Mouse (Mus musculus) midbrain, embryonic 16.5 days (tissue): ENCODE measurements around the gene Gclc. TPM values are rescaled to one million over a fixed set of nuclear protein-coding genes. Genes with fewer than 3 reads are reported as not detected.

Source experiments
- ATAC-seq: fragments of 200-750 bp; cut with Nextera tagmentation; 2 replicates; pipeline ENCODE4 v1.8.0; 2017; ENCODE audit warnings: moderate TSS enrichment
- H3K27ac ChIP-seq: fragments of 300-500 bp; sonication (generic); 2 replicates; pipeline ENCODE4 v1.5.1; 2014; ENCODE audit warnings: mild to moderate bottlenecking, low read length, mixed read lengths
- H3K27me3 ChIP-seq: fragments of 300-500 bp; sonication (generic); 2 replicates; pipeline ENCODE4 v1.6.1; 2014; ENCODE audit warnings: low read depth, low read length, mixed read lengths; ENCODE audit not compliant: control insufficient read depth, insufficient read depth
- H3K36me3 ChIP-seq: fragments of 300-500 bp; sonication (generic); 2 replicates; pipeline ENCODE4 v1.6.1; 2014; ENCODE audit warnings: mild to moderate bottlenecking, low read length, moderate library complexity, mixed read lengths; ENCODE audit not compliant: control insufficient read depth, insufficient read depth
- H3K4me1 ChIP-seq: fragments of 300-500 bp; sonication (generic); 2 replicates; pipeline ENCODE4 v1.6.1; 2014; ENCODE audit warnings: mild to moderate bottlenecking, low read length, mixed read lengths; ENCODE audit not compliant: control insufficient read depth, insufficient read depth
- H3K4me2 ChIP-seq: fragments of 300-500 bp; sonication (generic); 2 replicates; pipeline ENCODE4 v1.6.1; 2014; ENCODE audit warnings: mild to moderate bottlenecking, low read length, mixed read lengths
- H3K4me3 ChIP-seq: fragments of 300-500 bp; sonication (generic); 2 replicates; pipeline ENCODE4 v1.5.1; 2014; ENCODE audit warnings: low read depth, mild to moderate bottlenecking, low read length, moderate library complexity, mixed read lengths
- H3K9ac ChIP-seq: fragments of 300-500 bp; sonication (generic); 2 replicates; pipeline ENCODE4 v1.6.1; 2014; ENCODE audit warnings: low read depth, low read length, mixed read lengths
- H3K9me3 ChIP-seq: fragments of 300-500 bp; sonication (generic); replicated peaks from 2 replicates; pipeline ENCODE4 v1.6.1; 2014; ENCODE audit warnings: mild to moderate bottlenecking, low read length, mixed read lengths; ENCODE audit not compliant: control insufficient read depth, poor library complexity, severe bottlenecking
- WGBS: fragments of 180-500 bp; shearing (Covaris S2); extraction: QIAGEN DNeasy Blood & Tissue Kit; methylation state at CpG from one replicate; pipeline ENCODE4 v1.1.7; 2014; 5-methylcytosine and 5-hydroxymethylcytosine counted together
- polyA plus RNA-seq: library from polyadenylated mRNA; unstranded; fragments of >200 nt; fragmentation: Nextera tagmentation; extraction: Ambion mirVana; gene quantifications from 2 replicates; pipeline ENCODE4 v1.2.1, GENCODE M21; 2015

Gclc gene
- polyA plus RNA-seq, 1 experiment from 2014 or later: 15.1 TPM

GRCm38 (mm10) chr9:77717831-77718435, 36.4 kb upstream of the Gclc start:
- Histone ChIP-seq H3K4me3 (no peak overlapping the region), H3K9me3 (no peaks in the 10 kb centered on the region), H3K4me1 (no peaks in the 10 kb centered on the region), H3K36me3 (no peaks in the 10 kb centered on the region), H3K9ac (no peak overlapping the region), H3K27ac (no peak overlapping the region), H3K27me3 (no peaks in the 10 kb centered on the region), H3K4me2 (no peak overlapping the region)
- WGBS: 62% methylated on average over 5 of the region's 5 CpGs
- ATAC-seq: no peak

GRCm38 (mm10) chr9:77718816-77719411, 35.4 kb upstream of the Gclc start:
- Histone ChIP-seq H3K4me1 (no peaks in the 10 kb centered on the region), H3K36me3 (no peaks in the 10 kb centered on the region), H3K4me2 (no peak overlapping the region), H3K9ac (no peak overlapping the region), H3K27ac (no peak overlapping the region), H3K9me3 (no peaks in the 10 kb centered on the region), H3K4me3 (no peak overlapping the region), H3K27me3 (no peaks in the 10 kb centered on the region)
- no peak for ATAC-seq
- 75% methylated on average over 8 of the region's 8 CpGs for WGBS

GRCm38 (mm10) chr9:77719675-77720074, 34.7 kb upstream of the Gclc start:
- H3K4me3 ChIP-seq: no peak overlapping the region
- no peaks in the 10 kb centered on the region for H3K4me1 ChIP-seq
- H3K36me3 ChIP-seq: no peaks in the 10 kb centered on the region
- no peaks in the 10 kb centered on the region for H3K27me3 ChIP-seq
- no peak overlapping the region for H3K4me2 ChIP-seq
- no peak overlapping the region for H3K27ac ChIP-seq
- H3K9me3 ChIP-seq: no peaks in the 10 kb centered on the region
- no peak for ATAC-seq
- WGBS: 76% methylated on average over 1 of the region's 1 CpGs
- H3K9ac ChIP-seq: no peak overlapping the region

DNA sequence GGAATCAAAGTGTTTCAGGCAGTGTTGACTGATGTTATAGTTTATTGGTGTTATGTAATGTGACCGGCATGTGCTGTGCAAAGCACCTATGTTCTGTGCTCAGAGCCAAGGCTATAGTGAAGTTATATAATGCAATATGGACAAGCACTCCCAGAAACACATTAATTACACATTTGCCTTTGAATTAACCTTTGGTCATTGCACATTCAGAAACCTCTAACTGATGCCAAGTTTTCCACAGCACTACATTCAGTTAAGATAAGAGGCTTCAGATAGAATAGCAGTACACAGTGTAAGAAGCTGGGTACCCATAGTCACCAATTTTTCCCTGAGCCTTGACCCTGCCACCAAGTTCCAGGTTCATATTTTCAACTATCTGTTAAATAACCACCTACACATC, 32.0 kb upstream of the Gclc start:
- no peak overlapping the region for H3K4me2 ChIP-seq
- H3K36me3 ChIP-seq: no peaks in the 10 kb centered on the region
- no peak overlapping the region for H3K9ac ChIP-seq
- WGBS: 93% methylated on average over 1 of the region's 1 CpGs
- H3K27ac ChIP-seq: no peak overlapping the region
- no peak overlapping the region for H3K4me3 ChIP-seq
- no peak for ATAC-seq
- no peaks in the 10 kb centered on the region for H3K9me3 ChIP-seq
- H3K27me3 ChIP-seq: no peaks in the 10 kb centered on the region
- H3K4me1 ChIP-seq: no peaks in the 10 kb centered on the region

- Histone ChIP-seq H3K9me3 (no peaks in the 10 kb centered on the region), H3K4me1 (no peaks in the 10 kb centered on the region), H3K27ac (no peak overlapping the region), H3K4me2 (no peak overlapping the region), H3K9ac (no peak overlapping the region), H3K27me3 (no peaks in the 10 kb centered on the region), H3K36me3 (no peaks in the 10 kb centered on the region), H3K4me3 (no peak overlapping the region)
- no peak for ATAC-seq
- 84% methylated on average over 6 of the region's 6 CpGs for WGBS
These were observed 30.1 kb upstream of the Gclc start for GRCm38 (mm10) chr9:77724216-77724615.

DNA sequence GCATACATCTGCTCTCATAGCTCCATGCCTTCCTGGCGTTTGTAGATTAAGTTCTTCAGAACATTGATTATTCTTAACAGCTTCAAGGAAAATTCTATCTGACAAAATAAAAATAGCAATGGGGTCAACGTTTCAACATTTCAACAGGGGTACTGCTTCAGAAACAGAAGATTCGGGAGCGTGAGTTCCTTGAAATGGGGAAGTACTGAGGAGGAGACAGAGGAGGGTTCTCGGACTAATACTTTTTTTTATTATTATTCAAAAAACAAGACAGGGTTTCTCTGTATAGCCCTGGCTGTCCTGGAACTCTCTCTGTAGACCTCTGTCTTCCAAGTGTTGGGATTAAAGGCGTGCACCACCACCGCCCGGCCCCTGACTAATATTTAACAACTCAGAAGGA, 28.9 kb upstream of the Gclc start:
- Histone ChIP-seq H3K9me3 (no peaks in the 10 kb centered on the region), H3K4me3 (no peak overlapping the region), H3K4me2 (no peak overlapping the region), H3K4me1 (no peaks in the 10 kb centered on the region), H3K27me3 (no peaks in the 10 kb centered on the region), H3K9ac (no peak overlapping the region), H3K27ac (no peak overlapping the region), H3K36me3 (no peaks in the 10 kb centered on the region)
- no peak for ATAC-seq
- WGBS: 92% methylated on average over 8 of the region's 8 CpGs

GRCm38 (mm10) chr9:77726018-77726684, 28.2 kb upstream of the Gclc start:
- H3K9ac ChIP-seq: no peak overlapping the region
- ATAC-seq: no peak
- H3K4me1 ChIP-seq: no peaks in the 10 kb centered on the region
- WGBS: 78% methylated on average over 6 of the region's 6 CpGs
- no peaks in the 10 kb centered on the region for H3K36me3 ChIP-seq
- H3K27me3 ChIP-seq: no peaks in the 10 kb centered on the region
- no peaks in the 10 kb centered on the region for H3K9me3 ChIP-seq
- no peak overlapping the region for H3K4me2 ChIP-seq
- no peak overlapping the region for H3K27ac ChIP-seq
- H3K4me3 ChIP-seq: no peak overlapping the region

DNA sequence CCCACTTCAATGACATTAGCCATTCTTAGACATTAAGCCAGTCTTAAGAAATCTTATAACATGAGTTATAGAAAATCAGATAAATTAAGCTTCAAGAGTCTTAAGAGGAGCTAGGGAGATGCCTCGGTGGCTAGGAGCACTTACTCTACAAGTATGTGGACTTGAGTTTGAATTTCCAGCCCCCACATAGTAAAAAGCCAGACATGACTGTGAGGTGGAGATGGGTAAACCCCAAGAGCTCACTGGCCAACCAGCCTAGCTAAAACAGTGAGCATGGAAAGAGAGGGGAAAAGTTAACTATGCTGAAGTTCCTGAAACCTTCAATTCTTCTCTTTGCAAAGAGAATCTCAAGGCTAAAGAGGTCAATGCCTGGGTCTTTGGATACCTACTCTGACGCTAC, 27.3 kb upstream of the Gclc start:
- H3K27me3 ChIP-seq: no peaks in the 10 kb centered on the region
- no peak overlapping the region for H3K4me2 ChIP-seq
- H3K4me1 ChIP-seq: no peaks in the 10 kb centered on the region
- WGBS: 88% methylated on average over 2 of the region's 2 CpGs
- ATAC-seq: no peak
- H3K36me3 ChIP-seq: no peaks in the 10 kb centered on the region
- H3K9me3 ChIP-seq: no peaks in the 10 kb centered on the region
- no peak overlapping the region for H3K9ac ChIP-seq
- H3K4me3 ChIP-seq: no peak overlapping the region
- no peak overlapping the region for H3K27ac ChIP-seq

- H3K9me3 ChIP-seq: no peaks in the 10 kb centered on the region
- no peak overlapping the region for H3K4me3 ChIP-seq
- WGBS: 50% methylated on average over 3 of the region's 3 CpGs
- H3K27ac ChIP-seq: no peak overlapping the region
- H3K9ac ChIP-seq: no peak overlapping the region
- H3K4me2 ChIP-seq: no peak overlapping the region
- H3K4me1 ChIP-seq: no peaks in the 10 kb centered on the region
- no peak for ATAC-seq
- H3K36me3 ChIP-seq: no peaks in the 10 kb centered on the region
- H3K27me3 ChIP-seq: no peaks in the 10 kb centered on the region
These were observed 22.3 kb upstream of the Gclc start for GRCm38 (mm10) chr9:77732067-77732466.
